Mouse (Mus musculus) small intestine, adult 2 months (tissue): ENCODE results near the gene Ap3b1. TPM values are rescaled to one million over a fixed set of nuclear protein-coding genes. Genes with fewer than 3 reads are reported as not detected.

Experiments used
- H3K27ac ChIP-seq: fragments of 200-500 bp; 2 replicates; pipeline ENCODE4 v1.5.1; 2012; ENCODE audit warnings: low read depth, low read length, control low read depth, inconsistent platforms; ENCODE audit not compliant: insufficient read depth
- H3K27me3 ChIP-seq: fragments of 200-500 bp; 2 replicates; pipeline ENCODE4 v1.6.1; 2012; ENCODE audit warnings: mild to moderate bottlenecking, moderate library complexity, low read length, inconsistent platforms; ENCODE audit not compliant: control insufficient read depth, insufficient read depth
- H3K36me3 ChIP-seq: fragments of 200-500 bp; 2 replicates; pipeline ENCODE4 v1.6.1; 2012; ENCODE audit warnings: mild to moderate bottlenecking, low read length, control low read depth, inconsistent platforms; ENCODE audit not compliant: control insufficient read depth, insufficient read depth
- H3K4me1 ChIP-seq: fragments of 200-500 bp; 2 replicates; pipeline ENCODE4 v1.6.1; 2012; ENCODE audit warnings: low read length, inconsistent platforms, mixed read lengths; ENCODE audit not compliant: control insufficient read depth, insufficient read depth, insufficient read length
- H3K4me3 ChIP-seq: fragments of 200-500 bp; 2 replicates; pipeline ENCODE4 v1.5.1; 2012; ENCODE audit warnings: low read depth, mild to moderate bottlenecking, control low read depth, inconsistent platforms, low read length, moderate library complexity
- CTCF ChIP-seq: fragments of 200-500 bp; IDR thresholded peaks from 2 replicates; pipeline ENCODE4 v1.5.1; 2012; ENCODE audit warnings: low read depth, mild to moderate bottlenecking, control low read depth, inconsistent platforms, low read length, moderate library complexity, mixed read lengths; ENCODE audit not compliant: insufficient replicate concordance, insufficient read length; ENCODE audit errors: extremely low read depth
- POLR2A ChIP-seq: fragments of 200-500 bp; IDR thresholded peaks from 2 replicates; pipeline ENCODE4 v1.6.1; 2012; ENCODE audit warnings: low read depth, mild to moderate bottlenecking, control low read depth, inconsistent platforms, low read length, moderate library complexity
- WGBS: fragments of 180-500 bp; shearing (Covaris S2); methylation state at CpG from one replicate; pipeline ENCODE4 v1.1.7; 2018; 5-methylcytosine and 5-hydroxymethylcytosine counted together
- polyA plus RNA-seq: library from polyadenylated mRNA; depleted of rRNA; stranded (reverse); fragments of >200 nt; gene quantifications from 2 replicates; pipeline ENCODE4 v1.2.3, GENCODE M21; 2012

Gene Ap3b1
- polyA plus RNA-seq, 1 experiment: 29.1 TPM

- no peaks in the 10 kb centered on the region for H3K27me3 ChIP-seq
- 96% methylated on average over 3 of the region's 3 CpGs for WGBS
- TF ChIP-seq CTCF: no peak
- TF ChIP-seq POLR2A: no peak
- peaks cover 4% of the 10 kb centered on the region; the same call in 1 of the 2 replicates for H3K4me1 ChIP-seq
- peaks cover 43% of the 10 kb centered on the region for H3K36me3 ChIP-seq
- no peak overlapping the region for H3K4me3 ChIP-seq
- no peak overlapping the region for H3K27ac ChIP-seq
These were observed 131.9 kb downstream of the Ap3b1 start for GRCm38 (mm10) chr13:94490684-94491083.

DNA sequence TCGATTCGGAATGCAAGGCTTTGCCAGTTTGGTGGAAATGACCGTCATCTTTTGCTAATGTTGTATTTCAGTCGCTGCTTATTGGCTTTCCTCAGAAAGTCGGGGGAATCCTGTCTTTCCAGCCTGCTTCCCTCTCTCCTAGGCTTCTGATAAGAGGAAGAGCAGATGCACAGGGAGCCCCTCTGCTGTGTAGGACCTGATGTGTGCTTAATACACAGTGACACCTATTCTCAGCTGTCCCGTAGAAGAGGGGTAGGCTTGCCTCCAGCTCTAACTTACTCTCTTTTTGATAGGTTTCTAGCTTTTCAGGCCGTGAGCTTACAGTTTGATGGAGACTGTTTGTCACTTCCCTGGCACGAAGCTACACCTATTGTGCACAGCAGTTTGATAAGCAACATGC lies 132.4 kb downstream of the Ap3b1 start:
- Histone ChIP-seq H3K4me1 (peaks cover 4% of the 10 kb centered on the region; the same call in 1 of the 2 replicates), H3K36me3 (peaks cover 43% of the 10 kb centered on the region), H3K27ac (no peak overlapping the region), H3K27me3 (no peaks in the 10 kb centered on the region), H3K4me3 (no peak overlapping the region)
- 75% methylated on average over 8 of the region's 8 CpGs for WGBS
- no peak for TF ChIP-seq POLR2A

DNA sequence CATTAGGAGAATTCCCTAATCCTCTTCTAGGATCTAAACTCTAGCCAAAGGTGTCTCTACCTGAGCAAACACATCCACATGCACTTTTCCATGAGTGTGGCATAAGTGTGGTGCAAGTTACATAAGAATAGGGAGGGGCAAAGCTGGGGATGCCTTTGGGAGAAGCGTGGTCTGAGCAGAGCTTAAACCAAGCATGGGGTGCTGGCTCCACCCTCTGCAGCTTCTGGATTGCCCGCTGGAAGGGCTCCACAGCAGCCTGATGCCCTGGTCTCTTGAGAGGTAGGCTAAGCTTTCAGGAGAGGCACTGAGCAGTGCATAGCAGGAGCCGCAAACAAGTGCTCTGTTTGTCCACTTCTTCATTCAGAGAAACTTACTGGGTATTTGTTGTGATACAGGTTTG lies 138.8 kb downstream of the Ap3b1 start:
- Histone ChIP-seq H3K4me3 (no peak overlapping the region), H3K36me3 (peaks cover 27% of the 10 kb centered on the region), H3K27ac (no peak overlapping the region), H3K27me3 (no peaks in the 10 kb centered on the region), H3K4me1 (peaks cover 4% of the 10 kb centered on the region)
- TF ChIP-seq POLR2A: no peak
- no peak for TF ChIP-seq CTCF
- 92% methylated on average over 3 of the region's 3 CpGs for WGBS

DNA sequence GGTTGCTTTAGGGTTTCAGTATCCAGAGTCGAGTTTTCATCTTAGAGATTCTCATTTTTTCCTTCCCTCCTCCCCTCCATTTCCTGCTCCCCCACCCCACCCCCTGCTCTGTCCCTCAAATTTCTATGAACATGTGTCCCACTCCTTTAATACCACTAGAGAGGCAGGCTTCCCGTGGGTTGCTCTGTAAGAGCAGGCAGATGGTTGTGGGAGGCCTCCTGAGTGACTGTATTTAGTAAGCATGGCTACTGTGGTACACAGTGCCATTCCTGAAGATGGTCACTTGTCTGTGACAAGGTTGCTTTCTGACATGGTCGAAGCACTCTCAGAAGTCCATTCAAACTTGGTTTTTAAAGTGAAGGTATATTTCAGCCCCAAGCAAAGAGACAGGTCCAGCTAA lies 147.7 kb downstream of the Ap3b1 start:
- TF ChIP-seq POLR2A: no peak
- TF ChIP-seq CTCF: no peak
- Histone ChIP-seq H3K36me3 (peaks cover 37% of the 10 kb centered on the region), H3K4me3 (no peak overlapping the region), H3K27ac (no peak overlapping the region), H3K4me1 (no peaks in the 10 kb centered on the region), H3K27me3 (no peaks in the 10 kb centered on the region)
- 82% methylated on average over 3 of the region's 3 CpGs for WGBS

GRCm38 (mm10) chr13:94508344-94508743 lies 149.6 kb downstream of the Ap3b1 start:
- Histone ChIP-seq H3K36me3 (peaks cover 35% of the 10 kb centered on the region), H3K4me1 (no peaks in the 10 kb centered on the region), H3K27me3 (no peaks in the 10 kb centered on the region), H3K27ac (no peak overlapping the region), H3K4me3 (no peak overlapping the region)
- TF ChIP-seq POLR2A (no peak), CTCF (no peak)
- WGBS: 95% methylated on average over 8 of the region's 8 CpGs

DNA sequence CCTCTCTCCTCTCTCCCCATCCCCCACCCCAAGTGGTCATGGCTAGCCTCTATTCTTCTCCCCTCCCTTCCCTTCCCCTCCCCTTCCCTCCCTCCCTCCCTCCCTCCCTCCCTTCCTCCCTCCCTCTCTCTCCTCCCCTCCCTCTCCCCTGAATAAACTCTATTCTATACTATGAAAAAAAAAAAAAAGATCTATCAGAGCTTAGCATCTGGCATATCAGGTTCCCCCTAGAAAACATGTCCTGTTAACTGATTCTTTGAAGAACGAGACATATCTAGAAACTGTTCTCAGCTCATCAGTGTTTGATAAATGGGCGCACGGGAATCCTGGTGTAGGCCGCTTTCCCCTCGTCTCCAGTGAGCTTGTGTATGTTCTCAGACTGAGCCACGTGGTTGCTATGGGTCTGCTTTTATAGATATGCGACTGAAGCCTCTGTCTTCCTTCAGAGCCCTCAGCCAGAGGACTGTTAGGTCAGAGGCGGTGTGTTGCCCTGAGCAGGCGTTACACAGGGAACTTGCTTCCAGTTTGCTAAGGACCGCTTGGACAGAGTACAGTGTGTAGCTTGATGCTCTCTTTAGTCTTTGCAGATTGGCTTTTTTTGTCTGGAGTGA lies 154.5 kb downstream of the Ap3b1 start:
- no peak overlapping the region for H3K27ac ChIP-seq
- 83% methylated on average over 10 of the region's 10 CpGs for WGBS
- H3K4me1 ChIP-seq: no peaks in the 10 kb centered on the region
- TF ChIP-seq POLR2A (no peak), CTCF (no peak)
- peaks cover 22% of the 10 kb centered on the region for H3K36me3 ChIP-seq
- H3K4me3 ChIP-seq: no peak overlapping the region
- H3K27me3 ChIP-seq: no peaks in the 10 kb centered on the region

DNA sequence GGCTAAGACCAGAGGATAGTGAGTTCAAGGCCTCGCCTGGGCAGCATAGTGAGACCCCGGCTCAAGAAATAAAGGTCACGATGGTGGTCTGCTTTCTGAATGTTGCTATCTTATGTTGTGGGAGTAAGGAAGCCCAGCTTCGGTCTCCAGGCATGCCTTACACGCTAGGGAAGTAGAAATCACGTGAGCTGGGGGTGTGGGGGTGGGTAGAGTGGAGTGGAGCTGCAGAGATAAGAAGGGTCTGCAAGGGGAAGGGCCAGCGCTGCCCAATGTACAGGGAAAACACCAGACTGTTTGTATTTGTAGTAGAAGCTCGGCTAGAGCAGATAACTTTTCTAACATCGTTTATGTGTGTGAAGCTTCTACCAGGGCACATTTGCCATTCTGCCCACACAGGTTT lies 155.1 kb downstream of the Ap3b1 start:
- H3K4me3 ChIP-seq: no peak overlapping the region
- no peaks in the 10 kb centered on the region for H3K4me1 ChIP-seq
- H3K27ac ChIP-seq: no peak overlapping the region
- WGBS: 76% methylated on average over 9 of the region's 9 CpGs
- no peaks in the 10 kb centered on the region for H3K27me3 ChIP-seq
- H3K36me3 ChIP-seq: peaks cover 20% of the 10 kb centered on the region
- TF ChIP-seq CTCF (no peak), POLR2A (no peak)

- H3K36me3 ChIP-seq: peaks cover 18% of the 10 kb centered on the region
- no peaks in the 10 kb centered on the region for H3K27me3 ChIP-seq
- H3K4me1 ChIP-seq: no peaks in the 10 kb centered on the region
- no peak for TF ChIP-seq POLR2A
- TF ChIP-seq CTCF: no peak
- H3K27ac ChIP-seq: no peak overlapping the region
- no peak overlapping the region for H3K4me3 ChIP-seq
These were observed 156.2 kb downstream of the Ap3b1 start for GRCm38 (mm10) chr13:94514992-94515391.
